Mouse (Mus musculus) bone marrow, adult 2 months (tissue): ENCODE results near the gene Foxa3. TPM values are rescaled to one million over a fixed set of nuclear protein-coding genes. Genes with fewer than 3 reads are reported as not detected.

Experiments used
- H3K27ac ChIP-seq: fragments of 200-500 bp; 2 replicates; pipeline ENCODE4 v1.5.1; 2012; ENCODE audit warnings: low read depth, mild to moderate bottlenecking, control low read depth, inconsistent platforms, low read length; ENCODE audit not compliant: control insufficient read depth, poor library complexity, insufficient read depth
- H3K4me1 ChIP-seq: fragments of 200-500 bp; 2 replicates; pipeline ENCODE4 v1.6.1; 2011; ENCODE audit warnings: low read length; ENCODE audit not compliant: control insufficient read depth, insufficient read depth
- H3K4me3 ChIP-seq: fragments of 200-500 bp; replicated peaks from 2 replicates; pipeline ENCODE3; 2011; ENCODE audit warnings: mild to moderate bottlenecking, low read depth, low read length, control low read depth; ENCODE audit not compliant: control insufficient read depth
- CTCF ChIP-seq: fragments of 200-500 bp; IDR thresholded peaks from 2 replicates; pipeline ENCODE4 v1.5.1; 2011; ENCODE audit warnings: low read length, control low read depth; ENCODE audit not compliant: control insufficient read depth, insufficient read depth
- POLR2A ChIP-seq: fragments of 200-500 bp; IDR thresholded peaks from 2 replicates; pipeline ENCODE4 v1.6.1; 2011; ENCODE audit warnings: low read depth, mild to moderate bottlenecking, control low read depth, low read length, borderline replicate concordance; ENCODE audit not compliant: control insufficient read depth
- WGBS: fragments of 180-500 bp; shearing (Covaris S2); methylation state at CpG from one replicate; pipeline ENCODE4 v1.1.7; 2018; 5-methylcytosine and 5-hydroxymethylcytosine counted together
- polyA plus RNA-seq: library from polyadenylated mRNA; stranded (reverse); fragments of >200 nt; gene quantifications from 2 replicates; pipeline ENCODE4 v1.2.4, GENCODE M21; 2011; ENCODE audit warnings: low replicate concordance; ENCODE audit not compliant: missing spikeins, insufficient read depth, insufficient read length

Foxa3 gene
- polyA plus RNA-seq, 1 experiment, result not detected

DNA sequence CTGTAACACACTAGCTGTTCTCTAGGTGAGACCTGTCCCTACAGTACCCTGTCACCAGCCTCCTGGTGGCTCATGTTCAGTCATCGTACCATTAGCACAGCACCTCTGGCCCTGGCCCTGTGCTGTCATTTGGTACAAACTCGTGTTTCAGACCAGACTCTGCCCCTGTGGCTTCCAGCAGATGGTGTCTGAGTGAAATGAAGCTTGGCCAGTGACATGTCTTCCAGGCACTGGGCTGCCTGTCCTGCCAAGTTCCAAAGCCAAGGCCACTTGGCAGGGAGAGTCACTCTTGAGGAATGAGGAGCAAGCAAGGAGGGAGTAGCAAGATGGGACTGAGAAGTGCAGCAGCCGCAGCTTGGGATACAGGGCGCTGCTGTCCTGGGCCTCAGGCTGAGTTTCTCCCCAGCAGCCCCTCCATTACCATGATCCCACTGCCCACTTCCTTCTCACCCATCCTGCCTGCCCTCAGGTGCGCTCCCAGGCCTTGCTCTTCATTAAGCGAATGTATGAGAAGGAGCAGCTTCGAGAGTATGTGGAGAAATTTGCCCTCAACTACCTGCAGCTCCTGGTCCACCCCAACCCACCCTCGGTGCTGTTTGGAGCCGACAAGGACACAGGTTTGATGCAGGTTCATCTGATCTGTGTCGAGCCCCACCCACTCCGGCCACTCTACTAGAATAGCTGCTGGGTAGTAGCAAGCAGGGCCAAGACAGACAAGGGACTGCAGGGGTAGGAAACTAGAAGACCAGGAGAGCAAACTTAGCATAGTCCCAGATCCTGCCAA, 23.1 kb upstream of the Foxa3 start:
- no peak overlapping the region for H3K27ac ChIP-seq

GRCm38 (mm10) chr7:19044616-19045015, 21.3 kb upstream of the Foxa3 start:
- WGBS, result 94% methylated on average over 6 of the region's 6 CpGs
- TF ChIP-seq CTCF (no peak), POLR2A (no peak)
- no peak overlapping the region for H3K4me3 ChIP-seq
- no peaks in the 10 kb centered on the region for H3K4me1 ChIP-seq
- H3K27ac ChIP-seq, result no peak overlapping the region

More for the DNA sequence above, 23.1 kb upstream of the Foxa3 start:
- TF ChIP-seq CTCF, result no peak
- no peak for TF ChIP-seq POLR2A
- 91% methylated on average over 11 of the region's 11 CpGs for WGBS
- no peak overlapping the region for H3K4me3 ChIP-seq
- no peaks in the 10 kb centered on the region for H3K4me1 ChIP-seq

DNA sequence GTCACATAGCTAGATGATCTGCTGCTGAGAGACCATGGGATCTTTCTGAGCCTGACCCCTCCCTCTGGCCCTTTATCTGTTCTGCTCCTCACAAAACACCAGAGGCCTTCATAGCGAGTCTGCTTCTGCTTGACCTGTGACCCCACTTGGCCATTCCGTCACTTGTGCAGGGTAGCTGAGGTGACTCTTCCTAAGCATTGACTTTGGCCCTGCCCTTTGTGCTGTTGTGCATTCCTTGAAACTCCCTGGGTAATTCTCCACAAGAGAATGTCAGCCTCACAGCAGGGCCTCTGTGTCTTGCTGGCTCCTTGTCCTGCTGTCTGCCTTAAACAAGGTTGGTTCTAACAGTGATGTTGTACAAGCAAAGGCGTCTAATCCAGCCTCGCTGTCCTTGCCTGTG, 8.3 kb upstream of the Foxa3 start:
- Histone ChIP-seq H3K4me3 (no peak overlapping the region), H3K4me1 (no peaks in the 10 kb centered on the region), H3K27ac (no peak overlapping the region)
- TF ChIP-seq POLR2A, result no peak
- no peak for TF ChIP-seq CTCF
- WGBS, result 88% methylated on average over 4 of the region's 4 CpGs

GRCm38 (mm10) chr7:19029084-19029653, 5.8 kb upstream of the Foxa3 start:
- 63% methylated on average over 6 of the region's 6 CpGs for WGBS
- Histone ChIP-seq H3K4me3 (no peak overlapping the region), H3K4me1 (peaks cover 3% of the 10 kb centered on the region), H3K27ac (no peak overlapping the region)
- TF ChIP-seq CTCF, result peak; percentile 81
- TF ChIP-seq POLR2A, result no peak

DNA sequence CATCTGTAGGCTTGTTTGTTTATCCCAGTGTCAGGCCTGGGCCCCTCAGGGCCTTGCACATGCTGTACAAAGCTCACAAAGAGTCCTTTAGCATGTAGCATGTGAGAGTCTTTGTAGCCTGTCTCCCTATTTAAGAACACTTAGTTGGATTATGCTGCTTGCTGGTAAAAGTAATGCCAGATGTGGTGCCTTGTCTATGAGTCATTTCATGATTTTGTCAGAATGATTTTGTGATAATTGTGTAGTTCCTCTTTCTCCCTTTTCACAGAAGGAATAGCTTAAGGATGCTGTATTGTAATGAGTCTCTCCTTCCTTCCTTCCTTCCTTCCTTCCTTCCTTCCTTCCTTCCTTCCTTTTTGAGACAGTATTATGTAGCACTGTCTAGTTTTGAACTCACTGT, 4.7 kb upstream of the Foxa3 start:
- Histone ChIP-seq H3K4me3 (no peak overlapping the region), H3K27ac (no peak overlapping the region), H3K4me1 (peaks cover 3% of the 10 kb centered on the region)
- TF ChIP-seq CTCF (no peak), POLR2A (no peak)

DNA sequence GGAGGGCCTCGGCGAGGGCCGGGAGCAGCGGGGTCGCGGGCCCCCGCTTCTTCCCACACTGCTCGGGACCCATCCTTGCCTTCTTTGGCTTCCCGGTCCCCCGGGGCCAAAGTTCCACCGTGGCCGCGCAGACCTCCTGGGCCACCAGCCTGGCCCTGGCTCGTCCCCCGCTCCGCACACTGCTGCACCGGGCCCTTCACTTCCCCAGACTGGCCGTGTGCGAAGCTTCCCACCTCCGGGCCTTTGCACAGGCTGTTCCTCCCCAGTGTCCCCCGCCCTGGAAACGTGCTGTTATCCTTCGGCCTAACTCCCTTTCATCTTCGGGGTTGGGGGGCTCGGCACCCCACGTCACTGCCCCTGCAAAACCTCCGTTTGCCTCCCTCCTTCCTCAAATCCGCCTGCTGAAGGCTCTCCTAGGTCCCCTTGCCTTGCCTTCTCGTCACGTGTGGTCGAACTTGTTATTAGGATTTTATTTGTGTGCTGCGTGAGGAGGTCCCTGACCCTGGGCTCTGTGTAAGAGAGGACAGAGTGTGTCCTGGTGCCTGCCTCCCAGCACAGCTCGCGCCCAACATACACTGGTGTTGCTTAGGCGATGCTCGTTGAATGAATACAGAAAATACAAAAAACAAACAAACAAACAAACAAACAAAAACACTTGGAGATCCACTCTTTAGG, 1.4 kb upstream of the Foxa3 start:
- H3K4me1 ChIP-seq, result peaks cover 3% of the 10 kb centered on the region
- TF ChIP-seq POLR2A (peak; percentile 12; the same call in 1 of the 2 replicates), CTCF (no peak)
- H3K4me3 ChIP-seq, result peak overlapping the region; percentile 67
- peak overlapping the region; percentile 34; the same call in 1 of the 2 replicates for H3K27ac ChIP-seq
- under 1% methylated on average over 36 of the region's 36 CpGs for WGBS

GRCm38 (mm10) chr7:19024096-19024506, 763 bp upstream of the Foxa3 start, which contains the start of gene Sympk:
Gene Sympk, plus strand, starts transcription at chr7:19024377.
- WGBS, result under 1% methylated on average over 49 of the region's 50 CpGs
- peak within 1 kb of the TSS; percentile 67 for H3K4me3 ChIP-seq
- peak within 1 kb of the TSS; percentile 34; the same call in 1 of the 2 replicates for H3K27ac ChIP-seq
- TF ChIP-seq CTCF, result no peak
- TF ChIP-seq POLR2A, result peak; percentile 32; the same call in 1 of the 2 replicates
- H3K4me1 ChIP-seq, result peaks cover 3% of the 10 kb centered on the region
